Mouse (Mus musculus): ENCODE results near the gene Spo11.

Spo11 gene

GRCm38 (mm10) chr2:172959006-172959768, 18.3 kb upstream of the Spo11 start:
- DNase-seq (ENCODE audit: low read depth, low spot score), result no peak

GRCm38 (mm10) chr2:172960350-172960749, 17.1 kb upstream of the Spo11 start:
- DNase-seq (ENCODE audit: low read depth, low spot score), result no peak

GRCm38 (mm10) chr2:172961211-172961610, 16.3 kb upstream of the Spo11 start:
- no peak for DNase-seq (ENCODE audit: low read depth, low spot score)

GRCm38 (mm10) chr2:172965249-172965648, 12.3 kb upstream of the Spo11 start:
- DNase-seq (ENCODE audit: low read depth, low spot score), result no peak

GRCm38 (mm10) chr2:172966480-172966879, 11.0 kb upstream of the Spo11 start:
- no peak for DNase-seq (ENCODE audit: low read depth, low spot score)

- no peak for DNase-seq (ENCODE audit: low read depth, low spot score)
These were observed 5.6 kb upstream of the Spo11 start for GRCm38 (mm10) chr2:172971865-172972264.

- no peak for DNase-seq (ENCODE audit: low read depth, low spot score)
These were observed 3.5 kb upstream of the Spo11 start for GRCm38 (mm10) chr2:172973806-172974565.

- DNase-seq (ENCODE audit: low read depth, low spot score), result no peak
These were observed 2.8 kb upstream of the Spo11 start for GRCm38 (mm10) chr2:172974701-172975100.

GRCm38 (mm10) chr2:172975159-172975558, 2.3 kb upstream of the Spo11 start:
- DNase-seq (ENCODE audit: low read depth, low spot score), result no peak

- DNase-seq (ENCODE audit: low read depth, low spot score), result no peak
These were observed 750 bp upstream of the Spo11 start for GRCm38 (mm10) chr2:172976661-172977238.

GRCm38 (mm10) chr2:172978131-172978633, 682 bp downstream of the Spo11 start:
- no peak for DNase-seq (ENCODE audit: low read depth, low spot score)

GRCm38 (mm10) chr2:172979666-172980345, 2.3 kb downstream of the Spo11 start:
- no peak for DNase-seq (ENCODE audit: low read depth, low spot score)

GRCm38 (mm10) chr2:172982776-172983561, 5.5 kb downstream of the Spo11 start:
- DNase-seq (ENCODE audit: low read depth, low spot score), result no peak

GRCm38 (mm10) chr2:172990161-172990560, 12.7 kb downstream of the Spo11 start:
- DNase-seq (ENCODE audit: low read depth, low spot score), result no peak

GRCm38 (mm10) chr2:172996207-172996606, 18.7 kb downstream of the Spo11 start:
- peak; percentile 23 for DNase-seq (ENCODE audit: low read depth, low spot score)

GRCm38 (mm10) chr2:172997748-172998147, 20.2 kb downstream of the Spo11 start:
- no peak for DNase-seq (ENCODE audit: low read depth, low spot score)

- DNase-seq (ENCODE audit: low read depth, low spot score), result no peak
These were observed 21.0 kb downstream of the Spo11 start for GRCm38 (mm10) chr2:172998478-172998877.

- DNase-seq (ENCODE audit: low read depth, low spot score), result peak; percentile 96
These were observed 22.3 kb downstream of the Spo11 start, which contains the start of gene Rae1 for GRCm38 (mm10) chr2:172999630-173000284. Rae1 (plus strand) TSS chr2:173000117.

- DNase-seq (ENCODE audit: low read depth, low spot score), result no peak
These were observed 22.8 kb downstream of the Spo11 start for GRCm38 (mm10) chr2:173000285-173000652.

- DNase-seq (ENCODE audit: low read depth, low spot score), result no peak
These were observed 23.4 kb downstream of the Spo11 start for GRCm38 (mm10) chr2:173000921-173001320.

All from retina, adult 2 months (tissue).